Mouse (Mus musculus): Measurements from ENCODE around the gene Gigyf1. TPM values are rescaled to one million over a fixed set of nuclear protein-coding genes. Genes with fewer than 3 reads are reported as not detected.

Gene Gigyf1
- total RNA-seq (2022), result 10 to 100 TPM; 25.5 to 37.3 (median 27.2) TPM

DNA sequence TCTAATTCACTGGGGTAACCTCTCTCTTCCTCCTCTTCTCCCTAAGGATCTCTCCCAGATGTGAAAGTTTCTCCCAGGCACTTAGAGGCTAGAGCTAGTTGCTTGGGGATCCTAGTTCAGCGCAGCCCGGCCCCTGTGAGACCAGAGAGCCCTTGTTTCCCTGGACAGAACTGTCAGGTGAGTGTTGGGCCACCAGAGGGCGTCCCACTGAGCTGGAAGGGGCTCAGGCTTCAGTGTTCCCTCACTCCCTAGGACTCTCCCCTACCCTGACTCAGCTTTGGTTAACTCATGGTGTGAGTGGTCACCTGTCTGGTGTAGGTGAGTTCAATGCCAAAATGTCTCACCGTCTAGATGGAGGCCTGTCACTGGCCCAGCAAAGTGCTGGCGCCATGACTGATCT lies at the start of gene Gigyf1:
Gene Gigyf1, plus strand, starts transcription at position 113 of the 400 bp plus-strand sequence.
- DNase-seq (ENCODE audit: low spot score), result no peak

DNA sequence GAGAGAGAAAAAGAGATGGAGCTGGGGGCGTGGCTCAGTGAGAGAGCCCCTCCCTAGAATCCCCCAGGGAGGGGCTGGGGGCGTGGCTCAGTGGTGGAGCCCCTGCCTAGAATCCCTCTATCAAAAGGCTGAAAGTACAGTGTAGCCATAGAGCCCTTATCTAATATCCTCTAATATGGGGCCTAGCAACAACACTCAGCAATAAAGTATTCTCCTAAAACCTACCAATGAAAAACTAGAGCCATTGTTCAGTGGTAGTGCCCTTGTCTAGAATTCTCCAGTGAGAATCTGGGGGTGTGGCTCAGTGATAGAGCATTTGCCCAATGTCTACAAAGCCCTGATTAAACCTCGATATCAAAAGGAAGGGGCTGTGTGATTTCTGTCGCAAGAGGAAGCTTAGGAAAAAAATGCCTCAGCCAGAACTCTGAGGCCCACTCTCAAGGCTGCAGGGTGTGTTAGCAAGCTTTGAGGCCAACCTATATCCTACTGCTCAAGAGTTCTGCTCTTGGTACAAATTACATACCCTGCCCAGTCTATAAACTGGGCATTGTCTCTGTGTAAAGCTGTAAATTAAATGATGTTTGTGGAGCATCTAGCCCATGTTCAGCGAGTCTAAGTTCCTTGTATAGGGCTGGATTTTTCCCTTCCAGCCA lies 46.0 kb upstream of the Gigyf1 start:
- no peak for DNase-seq (ENCODE audit: low spot score)

DNA sequence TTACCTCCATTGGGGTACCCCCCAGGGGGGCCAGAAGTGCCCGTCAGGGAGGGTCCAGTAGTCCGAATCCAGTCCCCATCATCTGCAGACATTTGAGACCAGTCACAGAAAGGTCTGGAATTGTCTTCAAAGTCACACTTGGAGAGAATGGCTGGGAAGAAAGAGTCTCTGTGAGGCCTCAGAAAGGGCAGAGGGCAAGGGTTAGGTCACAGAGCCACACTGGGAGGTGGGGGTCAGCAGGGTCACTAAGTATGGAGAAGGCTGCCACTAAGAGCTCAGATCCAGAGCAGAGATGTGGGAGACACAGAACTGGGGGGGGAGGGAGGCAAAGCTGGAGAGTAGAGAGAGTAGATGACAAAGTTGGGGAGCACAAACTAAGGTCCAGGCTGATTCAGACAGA lies 44.0 kb upstream of the Gigyf1 start:
- no peak for DNase-seq (ENCODE audit: low spot score)

DNA sequence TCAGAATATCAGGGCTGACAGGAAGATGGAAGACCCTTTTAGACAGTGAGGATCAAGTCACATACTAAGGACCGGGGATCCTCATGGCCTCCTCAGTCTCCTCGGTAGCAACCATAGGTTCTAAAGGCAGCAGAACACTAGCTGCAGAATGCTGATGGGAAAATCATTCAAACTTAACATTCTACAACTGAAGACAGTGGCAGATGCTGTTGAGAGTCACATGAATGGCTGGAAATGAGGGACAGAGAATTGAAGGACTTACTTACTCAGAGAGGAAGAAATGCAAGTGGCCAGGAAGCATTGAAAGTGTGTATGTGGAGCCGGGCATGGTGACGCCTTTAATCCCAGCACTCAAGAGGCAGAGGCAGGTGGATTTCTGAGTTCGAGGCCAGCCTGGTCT lies 41.4 kb upstream of the Gigyf1 start, which contains the start of gene Zan:
Gene Zan, minus strand, starts transcription at position 101 of the 400 bp plus-strand sequence.
- DNase-seq (ENCODE audit: low spot score), result no peak

DNA sequence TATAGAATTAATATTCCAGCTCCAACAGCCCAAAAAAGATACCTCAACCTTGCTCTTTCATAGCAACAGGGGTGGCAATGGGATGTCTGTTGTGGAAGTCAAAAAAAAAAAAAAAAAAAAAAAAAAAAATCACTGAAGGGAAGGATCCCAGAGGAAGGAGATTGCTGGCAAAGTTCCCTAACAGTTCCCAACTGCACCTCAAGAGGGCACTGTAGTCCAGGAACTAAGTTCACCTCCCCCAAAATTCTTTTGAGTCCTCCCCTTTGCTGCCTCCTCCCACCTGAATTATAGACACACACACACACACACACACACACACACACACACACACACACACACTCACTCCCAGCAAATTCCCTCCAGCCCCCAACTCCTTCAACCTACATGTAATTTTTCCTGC lies 37.2 kb upstream of the Gigyf1 start:
- peak; percentile 86 for DNase-seq (ENCODE audit: low spot score)

DNA sequence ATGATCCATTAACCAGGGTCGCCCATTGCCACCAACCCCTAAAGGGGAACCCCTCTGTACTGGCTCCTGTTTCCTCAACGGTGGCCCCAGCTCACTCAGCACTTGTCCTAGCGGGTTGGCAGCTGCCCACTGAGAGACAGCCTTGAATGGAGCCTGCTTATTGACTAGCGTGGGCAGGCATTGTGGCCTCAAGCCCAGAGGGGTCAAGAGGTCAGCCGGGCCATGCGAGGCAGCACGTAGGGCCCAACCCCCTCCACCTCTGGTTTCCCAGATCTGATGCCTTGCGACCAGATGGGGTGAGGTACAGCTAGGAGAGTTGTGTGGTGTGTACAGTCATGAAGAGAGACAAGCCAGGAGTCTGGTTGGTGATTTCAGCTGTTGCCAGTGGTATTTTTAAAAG lies 36.5 kb upstream of the Gigyf1 start:
- no peak for DNase-seq (ENCODE audit: low spot score)

DNA sequence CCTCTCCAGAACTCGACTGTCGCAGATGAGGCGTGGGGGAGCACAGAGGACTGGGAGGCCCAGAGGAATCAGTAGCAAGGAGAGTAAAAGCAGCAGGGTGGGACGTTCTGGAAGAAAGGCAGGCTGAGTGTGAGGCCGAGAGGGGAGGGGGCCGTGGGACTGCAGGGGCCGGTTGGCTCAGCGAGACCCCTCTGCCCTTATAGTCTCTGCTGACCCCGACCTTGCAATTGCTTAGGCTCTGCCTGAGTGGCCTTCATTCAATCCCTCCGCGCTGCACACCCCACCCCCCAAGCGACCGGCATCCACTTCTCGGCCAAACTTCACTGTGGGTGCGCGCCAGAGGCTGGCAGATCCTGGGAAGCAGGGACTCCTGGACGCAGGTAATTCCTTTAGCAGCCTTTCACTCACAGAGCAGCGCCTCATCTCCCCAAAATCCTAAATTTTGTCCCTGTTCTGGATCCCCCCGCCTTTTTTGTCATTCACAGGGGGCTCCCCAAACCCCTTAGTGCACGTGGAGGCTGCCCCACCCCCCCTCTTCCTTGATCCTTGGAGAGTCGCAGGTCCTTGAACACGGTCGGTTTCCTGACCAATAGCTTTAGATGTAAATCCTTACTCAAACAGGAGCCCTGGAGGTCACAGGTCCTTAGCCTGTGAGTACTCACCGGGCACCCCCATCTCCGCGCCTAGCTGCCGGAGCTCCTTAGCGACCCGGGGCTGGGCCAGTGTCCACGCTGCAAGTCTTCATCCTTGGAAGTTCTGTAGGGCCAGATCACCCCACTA lies 33.1 kb upstream of the Gigyf1 start:
- no peak for DNase-seq (ENCODE audit: low spot score)

DNA sequence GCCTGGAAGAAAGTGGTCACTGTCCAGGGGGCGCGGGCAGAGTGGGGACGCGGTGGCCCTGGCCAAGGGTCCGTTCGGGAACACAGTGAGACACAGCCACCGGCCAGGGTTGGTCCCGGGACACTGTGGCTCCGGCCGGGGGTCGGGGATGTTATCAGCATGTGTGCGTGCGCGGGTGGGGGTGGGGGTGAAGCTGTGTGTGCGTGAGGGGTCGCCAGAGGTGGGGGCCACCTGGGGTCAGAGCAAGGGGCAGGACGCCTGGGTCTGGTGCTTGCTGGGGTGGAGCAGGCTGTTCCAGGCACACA lies 32.5 kb upstream of the Gigyf1 start:
- no peak for DNase-seq (ENCODE audit: low spot score)

DNA sequence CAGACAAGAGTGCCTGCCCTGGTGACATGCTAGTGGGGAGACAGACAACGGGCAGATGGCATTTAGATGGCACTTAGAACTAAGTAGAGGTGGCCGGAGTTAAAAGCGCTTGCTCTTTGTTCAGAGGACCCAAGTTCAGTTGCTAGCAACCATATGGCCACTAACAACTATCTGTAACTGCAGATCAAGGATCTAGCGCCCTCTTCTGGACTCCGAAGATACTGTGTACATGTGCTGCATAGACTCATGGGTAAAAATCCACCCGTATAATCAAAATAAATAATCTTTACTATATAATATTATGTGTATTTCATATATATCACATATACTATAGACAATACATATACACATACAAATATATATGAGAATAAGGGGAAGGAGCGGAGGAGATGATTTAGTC lies 30.7 kb upstream of the Gigyf1 start:
- DNase-seq (ENCODE audit: low spot score), result no peak

DNA sequence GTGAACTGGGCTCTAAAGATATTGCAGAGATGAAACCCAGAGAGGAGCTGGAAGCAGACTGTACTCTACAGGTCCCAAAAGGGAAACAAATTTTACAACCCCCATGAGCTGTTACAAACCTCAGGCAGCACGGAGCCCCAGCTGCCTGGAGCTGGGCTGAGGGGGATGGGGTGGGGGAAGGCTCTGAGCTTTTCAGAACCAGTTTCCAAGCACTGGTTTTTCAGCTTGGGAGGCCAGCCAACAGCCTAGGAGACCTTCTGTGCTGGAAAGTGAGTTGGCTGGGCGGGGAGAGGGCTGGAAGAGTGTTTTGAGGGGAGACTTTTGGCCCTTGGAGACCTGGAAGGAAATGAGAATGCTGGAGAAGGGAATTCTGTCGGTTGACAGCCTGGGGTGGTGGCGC lies 26.8 kb upstream of the Gigyf1 start:
- peak; percentile 50 for DNase-seq (ENCODE audit: low spot score)

DNA sequence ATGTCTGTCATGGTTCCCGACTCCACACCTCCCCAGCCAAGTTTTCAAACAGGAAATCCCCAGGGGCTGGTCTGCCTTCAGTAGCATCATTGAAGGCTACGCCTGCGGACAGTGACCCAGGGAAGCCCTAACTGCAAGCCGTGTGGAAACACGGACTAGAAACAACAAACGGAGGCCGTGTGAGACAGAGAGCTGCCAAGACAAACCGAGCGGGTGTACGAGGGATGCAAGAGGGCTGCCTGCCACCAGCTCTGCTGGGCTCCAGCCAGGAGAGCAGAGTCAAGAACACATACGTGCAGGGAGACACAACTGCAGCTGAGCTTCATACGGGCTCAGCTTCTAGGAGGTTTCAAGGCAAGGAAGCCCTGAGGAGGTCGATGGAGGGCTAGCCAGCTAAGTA lies 24.5 kb upstream of the Gigyf1 start:
- DNase-seq (ENCODE audit: low spot score), result no peak

DNA sequence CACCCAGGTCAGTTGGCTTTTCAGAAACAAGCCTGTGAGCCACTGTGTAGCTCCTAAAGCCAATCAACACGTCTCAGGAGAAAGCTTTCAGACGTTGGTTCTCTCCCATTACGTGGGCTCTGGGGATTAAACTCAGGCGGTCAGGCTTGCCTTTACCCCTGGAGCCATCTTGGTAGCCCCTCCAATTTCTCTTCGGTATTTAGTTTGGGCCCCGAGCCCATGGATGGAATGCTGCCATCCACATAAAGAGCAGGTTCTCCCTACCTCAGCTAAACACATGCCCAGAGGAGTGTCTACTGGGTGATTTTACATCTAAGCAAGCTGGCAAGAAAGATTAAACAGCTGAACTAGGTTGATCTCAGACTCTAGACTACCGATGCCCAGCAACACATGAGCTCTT lies 18.2 kb upstream of the Gigyf1 start:
- DNase-seq (ENCODE audit: low spot score), result no peak

DNA sequence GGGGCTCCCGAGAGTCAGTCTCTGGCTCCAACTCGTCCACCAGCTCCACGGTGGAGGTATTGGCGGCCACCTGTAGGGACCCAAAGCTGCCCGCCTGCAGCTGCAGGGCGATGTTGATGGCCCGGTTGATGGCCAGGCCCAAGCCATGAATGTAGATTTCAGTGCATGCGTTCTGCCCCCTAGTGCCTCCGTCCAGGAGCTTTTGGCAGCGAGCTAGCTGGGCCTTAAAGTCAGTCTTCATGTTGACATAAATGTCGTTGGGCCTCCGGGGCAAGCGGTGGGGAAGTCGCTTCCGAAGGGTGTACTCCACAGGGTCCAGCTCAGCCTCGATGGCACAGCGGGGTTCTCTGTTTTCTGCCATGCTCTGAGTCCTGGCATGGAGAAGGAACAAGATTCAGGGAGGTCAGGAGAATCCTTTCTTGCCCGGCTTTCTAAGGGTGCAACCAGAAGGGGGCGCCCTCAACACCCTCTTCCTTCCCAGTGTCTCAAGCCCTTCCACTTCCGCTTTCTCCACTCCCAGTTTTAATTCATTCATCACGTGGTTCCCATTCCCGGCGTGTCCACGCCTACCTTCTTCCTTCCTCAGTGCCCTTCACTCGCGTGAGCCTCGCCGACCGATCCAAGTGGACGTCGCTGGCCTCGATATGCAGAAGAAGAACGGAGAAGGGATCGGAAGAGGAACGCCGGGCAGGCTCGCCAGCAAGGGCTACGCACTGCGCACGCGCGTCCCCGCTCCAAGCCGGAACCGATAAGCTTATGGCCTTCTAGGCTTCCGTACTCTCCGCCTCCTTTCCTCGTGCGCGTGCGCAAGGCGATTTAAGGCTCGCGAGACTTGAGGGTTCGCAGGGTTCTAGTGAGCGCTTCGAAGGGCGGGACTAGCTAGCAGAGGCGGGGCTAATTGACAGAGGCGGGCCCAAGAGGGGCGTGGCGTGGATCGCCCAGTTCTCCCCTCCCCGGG lies 16.4 kb upstream of the Gigyf1 start, which contains the start of gene Pop7:
Gene Pop7, minus strand, starts transcription at position 810 of the 958 bp plus-strand sequence.
- peak; percentile 100 for DNase-seq (ENCODE audit: low spot score)

DNA sequence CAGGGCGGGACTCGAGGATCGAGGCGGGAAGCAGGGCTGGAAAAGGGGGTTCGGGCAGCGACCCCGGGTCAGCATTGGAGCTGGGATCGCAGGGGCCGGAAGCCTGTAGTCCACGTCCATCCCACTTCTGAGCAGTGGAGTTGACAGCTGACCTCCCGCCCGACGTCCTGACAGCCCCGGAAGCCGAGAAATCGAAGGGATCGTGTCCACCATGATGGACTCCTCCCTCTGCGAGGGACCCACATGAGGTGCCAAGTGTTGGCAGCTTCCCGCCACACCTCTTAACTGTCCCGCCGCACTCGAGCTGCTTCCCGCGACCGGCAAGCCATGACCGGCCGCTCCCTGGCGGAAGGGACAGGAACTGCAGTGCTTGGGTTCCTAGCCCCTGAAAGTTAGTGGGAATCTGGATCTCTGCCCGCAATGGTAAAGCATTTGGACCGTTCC lies 15.7 kb upstream of the Gigyf1 start:
- peak; percentile 77 for DNase-seq (ENCODE audit: low spot score)

DNA sequence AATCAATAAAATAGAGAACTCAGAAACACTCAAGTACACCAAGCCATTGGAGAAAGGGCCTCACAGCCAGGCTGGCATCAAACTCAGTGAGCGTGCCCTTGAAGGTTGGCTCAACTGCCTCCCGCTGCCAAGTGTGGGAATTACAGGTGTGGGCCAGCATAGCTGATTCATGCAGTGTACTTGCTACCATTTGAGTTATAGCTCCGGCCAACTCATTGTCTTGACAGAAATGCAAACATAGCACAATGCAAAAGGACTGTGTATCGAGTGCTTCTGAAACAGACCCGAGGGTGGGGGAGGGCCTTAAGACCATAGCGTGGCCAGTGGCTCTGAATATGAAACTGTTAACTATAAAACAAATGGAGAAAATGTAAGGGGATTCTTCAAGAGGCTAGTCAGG lies 14.3 kb upstream of the Gigyf1 start:
- no peak for DNase-seq (ENCODE audit: low spot score)

DNA sequence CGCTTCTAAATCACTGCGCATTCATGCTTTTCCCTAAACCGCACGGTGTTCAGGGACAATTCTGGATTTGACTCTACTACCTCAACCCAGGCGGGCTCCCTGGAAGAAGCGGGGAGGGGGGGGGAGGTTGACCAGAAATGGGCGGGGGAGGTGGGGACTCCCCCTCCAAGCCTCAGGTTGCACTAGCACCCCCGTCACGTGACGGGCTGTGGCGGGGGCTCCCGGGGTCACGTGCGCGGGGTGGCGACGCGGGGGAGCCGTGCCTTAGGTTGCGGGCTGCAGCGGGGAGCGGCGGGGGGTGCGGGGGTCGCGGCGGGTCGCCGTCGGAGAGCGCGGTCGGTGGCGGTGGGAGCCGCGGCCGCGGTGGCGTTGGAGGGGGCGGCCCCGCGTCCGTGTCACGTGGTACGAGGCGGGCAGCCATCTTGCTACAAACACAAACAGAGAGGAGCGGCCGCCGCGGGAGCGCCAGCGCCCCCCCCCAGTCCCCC lies 8.3 kb upstream of the Gigyf1 start:
- DNase-seq (ENCODE audit: low spot score), result peak; percentile 62

DNA sequence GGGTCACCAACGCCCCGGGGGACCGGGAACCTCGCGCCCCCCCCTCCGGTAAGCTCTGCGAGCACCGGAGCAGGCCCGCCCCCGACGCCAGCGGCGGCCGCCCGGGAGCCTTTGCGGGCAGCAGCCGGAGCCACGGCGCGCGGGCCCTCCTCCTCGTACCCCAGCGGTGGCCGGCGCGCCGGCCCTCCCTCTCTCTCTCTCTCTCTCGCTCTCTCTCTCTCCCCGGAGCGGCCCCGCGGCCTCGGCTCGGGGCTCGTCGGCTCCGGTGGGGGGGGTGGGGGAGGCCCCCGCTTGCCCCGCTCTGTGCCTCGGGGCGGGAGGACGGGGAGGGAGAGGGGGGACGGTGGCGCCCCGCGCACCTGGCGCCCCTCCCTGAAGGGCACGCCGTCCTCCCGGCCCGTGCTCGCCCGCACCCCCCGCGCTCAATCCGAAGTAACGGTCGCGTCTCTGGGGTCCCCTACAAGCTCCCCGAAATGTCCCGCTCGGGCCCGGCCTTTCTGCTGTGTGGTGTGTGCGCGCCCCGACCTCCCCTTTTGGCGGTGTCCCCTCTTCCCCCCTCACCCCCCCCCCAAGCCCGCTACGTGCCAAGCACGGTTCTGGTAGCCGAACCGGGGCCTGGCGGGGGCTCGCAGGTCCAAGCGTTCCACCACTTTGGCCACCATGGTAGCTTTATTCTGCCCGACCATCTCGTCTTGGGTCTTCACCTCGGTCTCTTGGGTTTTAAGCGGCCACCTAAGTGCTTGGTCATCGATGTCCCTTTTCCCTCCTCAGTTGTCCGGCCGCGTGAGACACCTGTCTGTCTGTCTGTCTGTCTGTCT lies 7.6 kb upstream of the Gigyf1 start:
- no peak for DNase-seq (ENCODE audit: low spot score)

DNA sequence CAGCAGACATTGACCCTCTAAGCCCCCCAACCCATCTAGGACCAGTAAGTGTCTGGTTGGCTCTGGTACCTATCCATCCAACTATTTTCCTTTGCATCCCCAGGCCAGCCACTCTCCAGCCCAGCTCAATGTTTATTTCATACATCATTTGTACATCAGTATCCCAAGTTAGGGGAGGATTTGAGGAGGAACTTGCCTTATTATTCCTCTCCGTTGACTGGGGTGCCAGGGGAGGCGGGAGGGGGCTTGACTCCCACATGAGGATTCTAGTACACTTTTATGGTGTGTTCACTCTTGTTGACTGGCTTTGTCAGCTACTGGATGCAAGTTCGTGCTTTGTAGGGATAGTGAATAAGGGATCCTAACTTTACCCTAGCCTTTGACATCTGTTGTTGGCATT lies 6.6 kb upstream of the Gigyf1 start:
- no peak for DNase-seq (ENCODE audit: low spot score)

DNA sequence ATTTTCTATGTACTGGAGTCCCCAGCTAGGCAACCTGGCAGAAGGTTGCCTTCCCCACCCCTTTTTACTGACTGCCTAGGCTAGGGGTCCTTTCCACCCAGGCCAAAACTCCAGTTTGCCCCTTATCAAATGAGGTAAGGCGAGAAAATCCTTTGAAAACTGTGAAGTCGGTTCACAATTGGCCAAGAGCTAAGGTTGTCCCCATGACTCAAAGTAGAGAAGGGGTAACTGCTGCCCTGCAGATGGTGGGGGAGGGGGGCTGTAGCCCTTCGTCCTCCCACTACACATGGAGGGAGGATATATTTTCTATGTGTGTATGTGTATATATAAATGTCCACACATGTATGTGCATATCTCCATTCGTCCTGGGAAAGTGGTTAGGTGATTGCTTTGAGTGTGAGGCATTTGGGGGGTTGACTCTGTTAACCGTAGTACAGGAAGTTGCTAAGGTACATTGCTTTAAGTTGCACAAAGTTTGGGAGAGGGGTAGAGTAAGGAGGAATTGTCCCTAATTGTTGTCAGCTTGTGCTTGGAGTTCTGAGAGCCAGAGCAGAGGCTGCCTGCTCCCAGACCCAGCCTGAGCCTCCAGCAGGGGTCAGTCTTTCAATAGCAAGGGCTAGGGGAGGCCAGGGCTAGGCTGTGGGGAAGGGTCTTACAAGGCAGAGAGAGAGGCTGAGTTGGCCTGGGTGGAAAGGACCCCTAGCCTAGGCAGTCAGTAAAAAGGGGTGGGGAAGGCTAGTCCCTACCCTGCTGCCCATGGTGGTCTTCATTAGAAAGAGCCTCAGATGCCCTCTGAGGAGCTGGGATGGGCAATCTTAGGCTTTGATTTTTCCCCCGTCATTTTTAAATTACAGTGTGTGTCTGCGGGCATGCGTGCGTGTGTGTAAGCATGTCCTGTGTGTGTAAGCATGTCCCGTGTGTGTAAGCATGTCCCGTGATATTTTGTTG lies 5.2 kb upstream of the Gigyf1 start:
- no peak for DNase-seq (ENCODE audit: low spot score)

All from heart, adult 8-10 months (tissue).